Mouse (Mus musculus) layer of hippocampus, postnatal 14 days (tissue): ENCODE measurements at regions not wholly inside any gene's neighbourhood (a gene's known extent, or its start where the extent isn't known, plus 50 kb on each side); places are given as distances from the start of the nearest gene placed in this dataset.

ENCODE experiments used
- DNase-seq, 2 experiments: peaks; one replicate each; pipeline ENCODE4 v3.0.0; 2021 to 2022; ENCODE audit warnings: low spot score in 2 of 2, mixed read lengths in 1 of 2

DNA sequence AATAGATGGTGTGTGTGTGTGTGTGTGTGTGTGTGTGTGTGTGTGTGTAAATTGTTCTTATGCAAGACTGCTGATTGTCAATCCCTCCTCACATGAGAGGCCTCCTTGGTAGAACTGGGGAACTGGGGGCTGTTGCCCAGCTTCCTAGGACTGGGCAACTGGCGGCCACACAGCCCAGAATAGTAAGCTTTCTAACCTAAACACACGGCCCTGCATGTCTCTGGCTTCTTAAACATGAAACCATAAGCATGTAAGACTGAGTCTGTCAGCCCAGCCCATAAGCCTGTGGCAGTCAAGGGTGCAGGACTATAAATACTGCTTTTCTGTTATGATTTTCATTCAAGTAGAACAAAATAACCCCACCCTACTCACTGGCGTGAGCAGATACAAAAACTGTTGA, 60.7 kb downstream of the Ifng start:
- no peak for DNase-seq

DNA sequence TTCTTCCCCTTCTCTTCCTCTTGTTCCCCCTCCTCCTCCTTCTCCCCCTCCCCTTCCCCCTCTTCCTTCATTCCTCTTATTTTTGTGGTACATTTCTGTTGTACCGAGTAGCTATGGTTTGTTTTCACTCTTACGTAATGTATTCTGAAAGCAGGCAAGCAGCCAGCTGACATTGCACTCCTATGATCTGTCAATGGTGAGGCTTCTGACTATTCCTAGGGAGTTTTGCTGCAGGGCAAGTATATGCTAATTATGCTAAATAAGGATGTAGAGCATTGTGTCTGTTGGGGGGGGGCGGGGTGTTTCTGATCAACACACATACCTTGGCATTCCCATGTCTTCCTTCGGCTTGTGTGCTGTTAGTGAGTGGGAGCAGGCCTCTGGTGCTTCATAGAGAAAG, 64.0 kb downstream of the Ifng start:
- no peak for DNase-seq

DNA sequence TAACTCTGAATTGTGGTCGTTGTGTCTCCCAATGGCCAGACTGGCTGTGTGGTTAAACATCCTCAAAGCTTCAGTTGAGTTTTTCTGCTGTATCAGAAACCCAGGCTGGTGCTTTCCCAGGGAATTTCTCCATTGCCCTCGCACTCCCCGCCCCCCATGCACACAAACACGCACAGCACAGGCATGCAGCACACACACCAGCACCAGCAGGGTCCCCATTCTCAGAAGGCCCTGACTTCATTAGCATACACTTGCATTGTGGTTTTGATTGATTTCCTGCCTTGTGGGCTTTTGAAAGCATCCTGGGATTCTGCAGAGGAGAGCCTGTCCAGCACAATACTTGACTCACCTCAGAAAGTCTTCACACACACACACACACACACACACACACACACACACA, 65.3 kb downstream of the Ifng start:
- no peak for DNase-seq

DNA sequence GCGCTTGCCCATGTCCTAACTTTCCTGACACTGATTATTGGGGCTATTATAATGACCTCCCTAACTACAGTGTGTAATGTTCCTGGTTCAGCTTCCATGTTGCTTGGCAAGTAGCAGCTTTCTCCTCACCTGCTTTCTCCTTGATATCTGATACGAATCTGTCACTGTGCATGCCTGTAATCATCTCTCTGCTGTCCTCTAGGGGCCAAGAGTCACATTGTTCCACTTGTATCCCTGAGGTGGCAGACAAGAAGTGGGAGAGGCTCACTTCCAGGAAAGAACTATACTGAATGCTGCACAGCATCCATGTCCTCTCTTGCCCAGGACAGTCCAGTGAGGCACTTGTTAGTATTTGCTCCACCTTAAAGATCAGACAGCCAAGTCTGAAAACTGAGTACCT, 66.8 kb downstream of the Ifng start:
- peak in 1 of 2 experiments; percentile 24 for DNase-seq

DNA sequence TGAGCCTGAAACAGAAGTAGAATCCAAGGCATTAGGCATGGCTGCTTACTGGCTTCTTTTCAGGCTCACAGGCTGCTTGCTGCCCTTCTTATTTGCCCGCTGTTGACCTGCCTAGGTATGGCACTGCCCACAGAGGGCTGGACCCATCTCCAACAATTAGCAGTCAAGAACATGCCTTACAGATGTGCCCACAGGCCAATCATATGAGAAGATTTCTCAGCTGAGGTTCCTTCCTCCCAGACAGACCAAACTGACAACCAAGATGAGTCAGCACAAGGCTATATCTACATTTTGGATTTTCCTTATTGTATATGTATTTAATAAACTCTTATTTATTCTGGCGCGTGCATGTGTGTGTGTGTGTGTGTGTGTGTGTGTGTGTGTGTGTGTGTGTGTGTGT, 76.0 kb downstream of the Ifng start:
- no peak for DNase-seq

DNA sequence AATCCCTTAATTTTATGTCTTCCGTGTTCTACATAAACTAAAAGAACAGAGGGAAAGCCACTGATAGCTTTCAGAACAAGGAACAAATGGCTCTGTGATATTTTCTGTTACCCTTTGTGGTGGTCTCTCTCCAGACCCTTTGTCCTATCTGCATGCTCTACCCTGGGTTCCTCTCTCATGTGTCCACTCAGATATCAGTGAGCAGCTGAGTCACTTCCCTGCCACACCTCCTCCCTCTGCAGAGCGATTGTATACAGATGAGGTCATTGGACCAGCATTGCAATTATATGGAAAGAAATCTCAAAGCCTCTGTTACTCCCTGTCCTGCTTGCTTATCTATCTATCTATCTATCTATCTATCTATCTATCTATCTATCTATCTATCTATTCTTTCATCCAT, 77.1 kb downstream of the Ifng start:
- DNase-seq = no peak

DNA sequence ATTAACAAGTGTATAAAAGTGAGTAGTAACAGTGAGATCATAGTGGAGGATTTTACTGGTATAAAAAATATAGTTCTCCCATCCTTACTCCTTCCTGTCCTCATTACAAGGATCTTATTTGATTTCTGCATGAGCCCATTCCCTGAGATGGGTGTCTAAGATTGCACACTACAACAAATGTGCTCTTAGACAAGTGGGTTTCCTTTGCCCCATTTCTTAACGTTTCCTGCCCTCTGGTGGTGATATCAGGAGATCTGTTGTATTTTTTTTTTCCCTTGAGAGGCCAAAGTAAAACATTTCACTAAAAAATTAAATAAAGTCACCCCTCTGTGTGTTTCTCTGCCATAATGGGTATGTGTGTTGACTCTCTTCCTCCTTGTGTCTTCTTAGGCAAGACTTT, 105.1 kb downstream of the Ifng start:
- DNase-seq = peak in 1 of 2 experiments; percentile 52

DNA sequence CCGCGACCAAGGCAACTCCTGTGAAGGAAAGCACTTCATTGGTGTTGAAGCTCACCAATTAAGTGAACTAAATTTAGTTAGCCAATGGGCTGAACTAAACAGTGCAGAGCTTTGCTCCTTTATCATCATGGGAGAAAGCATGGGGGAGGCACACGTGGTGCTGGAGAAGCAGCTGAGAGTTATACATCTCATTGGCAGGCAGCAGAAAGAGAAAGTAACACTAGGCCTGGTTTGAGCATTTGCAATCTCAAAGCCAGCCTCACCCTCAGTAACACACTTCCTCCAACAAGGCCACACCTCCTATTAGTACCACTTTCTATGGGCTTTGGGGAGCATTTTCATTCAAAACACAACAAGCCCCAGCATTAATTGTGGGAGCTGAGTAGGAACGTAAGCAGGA, 109.4 kb downstream of the Ifng start:
- DNase-seq = no peak

DNA sequence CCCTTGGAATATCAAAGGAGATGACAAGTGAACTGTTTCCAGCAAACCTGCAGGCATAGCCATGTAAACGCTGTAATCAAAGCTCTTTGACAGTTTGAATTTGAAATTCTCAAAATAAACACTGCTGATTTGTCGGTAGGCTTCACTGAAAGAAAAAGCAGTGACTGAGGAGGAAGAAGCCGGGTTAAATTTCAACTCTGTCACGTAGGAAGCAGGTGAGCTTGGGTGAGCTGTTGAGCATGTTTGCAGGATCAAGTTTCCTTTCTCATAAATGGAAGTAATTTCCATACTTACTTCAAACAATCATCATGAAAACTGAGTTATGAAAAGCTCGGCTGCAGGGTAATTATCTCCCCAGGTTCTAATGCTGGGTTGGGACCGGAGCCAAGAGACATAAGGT, 118.0 kb downstream of the Ifng start:
- no peak for DNase-seq

DNA sequence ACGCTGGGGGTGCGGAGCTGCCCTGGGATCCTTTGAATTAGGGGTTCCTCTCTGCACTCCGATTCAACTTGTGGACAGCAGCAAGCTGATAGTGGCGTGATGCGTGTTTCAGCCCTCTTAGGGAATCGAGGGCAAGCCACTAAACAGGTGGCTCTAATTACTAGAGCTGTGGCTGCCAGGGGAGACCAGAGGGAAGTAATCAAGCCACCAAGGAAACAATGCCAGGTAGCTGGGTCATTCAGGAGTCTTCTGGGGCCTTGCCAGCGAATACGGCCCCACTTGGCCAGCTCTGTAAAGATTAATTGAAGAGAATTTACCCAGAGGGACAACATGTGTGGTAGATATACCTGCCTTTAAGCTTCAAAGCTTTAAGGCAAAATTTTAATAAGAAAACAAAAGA, 123.2 kb downstream of the Ifng start:
- DNase-seq = no peak

DNA sequence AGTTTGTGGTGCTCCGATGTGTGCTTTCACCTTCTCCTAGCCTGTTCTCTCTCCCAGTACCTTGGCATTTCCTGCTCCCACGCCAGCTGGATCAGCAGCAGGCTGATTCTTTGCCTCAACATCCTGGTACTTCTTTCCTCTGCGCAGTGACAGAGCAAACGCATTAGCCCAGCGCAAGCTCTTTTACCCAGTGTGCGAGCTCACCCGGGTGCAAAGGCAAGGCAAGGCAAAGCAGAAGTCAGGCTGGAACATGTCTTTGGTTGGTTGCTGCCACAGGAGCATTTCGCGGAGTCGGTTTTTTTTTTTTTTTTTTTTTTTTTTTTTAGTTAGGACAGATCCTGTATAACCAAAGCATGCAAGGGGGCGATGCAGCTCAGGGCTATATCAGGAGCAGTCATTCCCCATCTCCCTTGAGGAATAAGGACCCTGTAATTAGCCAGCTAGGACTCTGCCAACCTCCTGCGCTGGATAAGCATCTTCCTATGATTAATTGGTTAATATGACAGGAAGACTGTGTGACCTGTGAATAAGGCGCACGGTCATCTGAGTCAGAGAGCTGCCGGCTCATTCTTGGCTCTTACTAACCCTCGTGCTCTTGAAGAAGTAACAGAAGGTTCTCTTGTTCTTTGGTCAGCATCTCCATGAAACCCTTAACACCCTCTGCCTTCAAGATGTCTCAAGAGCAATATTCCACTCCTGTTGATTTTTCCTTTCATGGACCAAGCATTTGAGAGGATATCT, 123.9 kb downstream of the Ifng start:
- peak; percentile 23 to 29 for DNase-seq

DNA sequence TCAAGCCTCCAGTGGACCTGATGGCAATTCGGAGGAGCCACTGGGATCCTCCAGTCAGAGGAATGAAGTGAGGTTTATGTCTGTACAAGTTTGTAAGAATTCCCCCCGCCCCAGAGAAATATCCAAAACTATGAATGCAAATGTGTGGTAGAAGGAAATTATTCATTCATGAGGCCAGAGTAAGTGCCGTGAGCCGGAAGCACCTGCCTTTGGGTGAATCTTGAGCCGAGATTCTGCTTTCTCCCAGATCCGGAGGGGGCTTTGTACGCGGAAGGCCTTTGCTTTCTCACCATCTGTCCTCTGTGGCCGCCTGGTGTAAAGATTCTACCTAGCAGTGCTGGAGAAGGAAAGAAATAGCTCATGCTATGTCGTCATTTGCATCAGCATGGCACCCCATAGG, 127.8 kb downstream of the Ifng start:
- DNase-seq = no peak

DNA sequence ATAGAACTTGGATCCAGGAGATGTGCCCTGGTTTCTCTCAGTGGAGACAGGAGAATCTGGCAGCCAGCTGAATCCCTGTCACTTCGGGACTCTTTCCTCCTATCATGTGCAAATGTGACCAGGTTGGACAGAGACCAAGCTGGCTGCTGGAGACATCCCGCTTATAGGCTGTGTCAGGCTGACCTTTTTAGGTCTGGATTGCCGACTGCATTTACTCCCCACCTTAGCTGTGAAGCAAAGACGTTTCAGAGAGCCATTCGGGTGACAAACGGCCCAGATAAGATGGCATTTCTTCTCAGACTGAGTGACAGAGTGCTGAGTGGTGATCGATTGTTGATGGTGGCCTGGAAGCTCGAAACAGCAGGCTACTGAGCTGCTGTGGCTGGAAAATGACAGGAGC, 128.6 kb downstream of the Ifng start:
- DNase-seq = no peak

DNA sequence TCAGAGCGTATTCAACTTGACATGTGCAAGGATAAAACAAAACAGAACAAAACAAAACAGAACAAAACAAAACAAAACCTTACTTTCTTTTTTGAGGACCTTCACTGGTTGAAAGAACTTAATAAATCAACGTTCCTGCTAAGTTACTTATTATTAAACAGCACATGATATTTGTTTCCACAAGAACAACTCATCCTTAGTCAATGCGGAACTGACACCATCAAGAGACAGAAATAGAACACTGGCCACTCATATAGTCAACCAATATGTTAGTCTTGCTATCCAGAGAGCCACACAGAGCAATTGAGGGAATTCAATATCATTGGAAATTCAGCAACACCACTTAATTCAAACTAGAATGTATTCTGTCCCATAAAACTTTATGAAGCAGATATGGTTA, 132.4 kb downstream of the Ifng start:
- no peak for DNase-seq

DNA sequence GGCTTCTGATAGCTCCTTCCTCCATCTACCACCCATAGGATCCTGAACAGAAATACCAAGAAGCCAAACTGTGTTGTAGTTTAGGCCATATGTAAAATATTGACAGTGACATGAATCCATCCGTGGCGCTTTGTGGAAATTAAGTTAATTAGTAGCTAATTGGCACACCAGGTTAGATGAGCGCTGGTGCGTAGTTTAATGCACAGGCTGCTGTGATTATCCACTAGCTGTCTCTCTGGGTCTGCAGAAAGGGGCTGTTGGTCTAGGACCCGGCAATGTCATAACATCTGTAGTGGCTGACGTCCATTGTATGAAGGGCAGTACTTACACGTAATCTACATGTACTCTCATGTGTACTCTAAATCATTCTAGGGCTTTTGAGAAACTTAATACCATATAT, 134.7 kb downstream of the Ifng start:
- DNase-seq = no peak

DNA sequence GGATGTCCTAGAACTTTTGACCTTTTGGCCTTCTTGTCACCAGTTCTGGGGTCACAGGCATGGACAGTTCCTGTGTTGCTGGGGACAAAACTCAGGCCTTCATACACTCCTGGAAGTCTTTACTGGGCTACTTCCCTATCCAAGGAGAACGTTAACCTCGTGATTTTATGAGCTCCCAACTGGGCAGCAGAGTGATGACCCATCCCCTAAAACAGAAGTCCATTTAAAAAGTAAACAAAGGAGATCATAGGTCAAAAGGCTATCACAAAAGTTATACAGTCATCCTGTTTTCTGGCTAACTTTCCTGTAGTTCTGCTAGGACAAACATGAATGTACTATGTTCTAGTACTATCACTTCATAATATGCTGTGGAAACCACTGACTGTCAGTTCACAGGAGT, 140.5 kb downstream of the Ifng start:
- DNase-seq = no peak

DNA sequence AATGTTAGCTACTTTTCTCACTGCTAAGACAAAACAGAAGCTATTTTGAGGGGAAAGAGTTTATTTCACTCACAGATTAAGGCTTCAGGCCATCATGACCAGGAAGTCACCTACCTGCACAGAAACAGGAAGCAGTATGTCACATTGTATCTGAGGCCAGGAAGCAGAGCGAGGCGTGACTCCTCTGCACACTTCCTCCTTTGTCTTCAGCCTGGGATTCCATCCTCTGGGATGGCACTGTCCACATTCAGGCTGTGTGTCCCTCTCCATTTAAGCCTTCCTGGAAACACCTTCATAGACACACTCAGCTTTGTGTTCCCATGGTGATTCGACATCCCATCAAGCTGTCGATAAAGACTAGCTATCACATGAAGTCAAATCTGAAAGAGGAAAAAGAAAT, 145.0 kb downstream of the Ifng start:
- no peak for DNase-seq

DNA sequence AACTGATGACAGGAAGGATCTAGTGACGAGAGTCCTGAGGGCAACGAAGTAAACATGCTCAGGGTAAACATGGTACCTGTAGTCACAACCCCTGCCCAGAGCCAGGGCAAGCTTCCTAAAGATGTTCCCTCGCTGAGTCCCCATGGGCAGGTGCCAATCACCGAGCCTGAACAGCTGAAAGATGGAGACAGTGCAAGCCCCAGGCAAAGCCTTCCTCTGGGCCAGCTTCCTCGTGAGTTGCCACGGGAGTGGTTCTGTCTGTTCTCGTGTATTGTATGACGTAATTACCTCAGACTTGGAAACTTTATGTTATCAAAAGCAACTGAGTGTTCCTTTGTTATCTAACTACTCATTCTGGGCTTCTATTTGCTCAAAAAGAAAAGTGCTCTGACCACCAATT, 147.4 kb downstream of the Ifng start:
- no peak for DNase-seq

DNA sequence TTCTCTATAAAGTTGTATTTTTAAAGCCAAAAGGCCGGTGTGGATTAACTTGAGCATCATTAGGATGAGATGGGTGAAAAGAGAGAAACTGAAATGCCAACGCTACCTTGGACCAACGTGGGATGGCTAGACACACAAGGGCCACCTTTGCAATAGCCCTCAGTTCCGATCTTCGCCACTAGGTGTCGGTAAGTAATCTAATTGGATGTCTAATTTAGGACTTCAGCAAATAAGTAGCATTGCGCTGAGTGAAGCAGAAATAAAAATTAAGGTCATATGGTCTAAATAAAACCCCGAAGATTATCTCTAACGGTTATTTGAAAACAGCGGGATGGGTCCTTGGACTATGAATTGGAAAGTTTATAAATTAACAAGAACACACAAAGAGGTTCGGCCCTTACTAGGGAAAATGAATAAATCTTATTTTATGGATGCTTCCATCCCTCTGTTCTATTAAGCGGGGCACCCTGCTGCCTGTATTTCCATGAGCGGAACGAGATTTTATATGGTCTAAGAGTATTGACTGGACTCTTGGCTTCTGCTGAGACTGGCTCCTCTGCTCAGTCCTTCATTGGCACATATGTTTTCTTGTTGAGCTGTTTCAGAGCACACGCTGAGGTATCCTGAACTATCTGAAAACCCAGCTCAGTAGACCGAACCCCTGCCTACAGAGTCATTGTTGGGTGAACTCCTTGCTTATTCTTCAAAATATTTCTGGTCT, 152.0 kb downstream of the Ifng start:
- DNase-seq = peak; percentile 79 to 91

DNA sequence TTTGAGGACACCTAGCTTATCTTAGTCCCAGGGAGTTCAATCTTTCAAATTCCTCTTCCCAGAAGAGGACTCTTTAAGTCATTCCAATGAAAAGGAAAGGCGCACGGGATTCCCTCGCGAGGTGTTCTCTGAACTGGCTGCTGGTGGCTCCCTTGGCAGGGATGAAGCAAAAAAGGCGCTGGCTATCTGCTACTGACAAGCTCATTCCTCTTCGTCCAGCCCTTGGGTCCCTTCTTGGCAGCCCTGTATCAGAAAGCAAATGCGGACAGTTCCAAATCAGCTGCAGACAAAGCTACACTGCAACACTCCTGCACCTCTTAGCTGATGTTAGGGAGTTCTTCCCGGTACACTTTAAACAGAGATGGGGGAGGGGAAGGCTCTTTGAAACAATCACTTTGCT, 155.4 kb downstream of the Ifng start:
- DNase-seq = no peak

DNA sequence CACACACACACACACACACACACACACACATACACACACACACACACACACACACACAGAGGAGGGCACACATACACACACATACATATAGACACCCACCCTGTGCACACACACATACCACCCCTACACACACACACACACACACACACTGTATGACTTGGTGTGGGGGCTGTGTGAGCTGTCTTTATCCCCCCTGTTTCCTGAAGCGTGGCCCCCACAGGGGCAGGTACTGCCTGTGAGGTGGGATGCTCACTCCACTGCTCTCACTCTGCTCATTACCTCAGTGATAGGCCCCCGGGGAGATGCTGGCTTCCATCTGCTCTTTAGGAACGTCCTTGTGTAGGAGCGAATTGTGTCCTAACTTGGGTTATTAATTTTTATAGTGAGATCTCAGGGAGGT, 157.7 kb downstream of the Ifng start:
- DNase-seq = no peak

DNA sequence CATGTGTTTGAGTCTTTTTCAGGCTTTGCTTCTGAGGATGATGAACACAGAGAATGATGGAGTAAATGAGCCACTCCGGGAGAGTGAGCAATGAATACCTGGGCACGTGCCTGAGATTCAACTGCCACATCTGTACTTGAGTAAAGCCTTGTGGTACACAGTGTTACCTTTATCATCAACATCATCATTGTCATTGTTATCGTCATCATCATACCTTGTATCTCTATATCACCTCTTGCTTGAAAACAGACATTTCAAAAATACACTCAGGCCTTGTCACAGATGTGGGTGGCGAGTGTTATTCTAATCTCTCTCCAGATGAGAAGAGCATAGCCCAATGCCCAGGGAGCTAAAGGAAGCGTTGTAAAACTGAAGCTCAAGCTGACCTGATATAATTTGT, 158.4 kb downstream of the Ifng start:
- no peak for DNase-seq

DNA sequence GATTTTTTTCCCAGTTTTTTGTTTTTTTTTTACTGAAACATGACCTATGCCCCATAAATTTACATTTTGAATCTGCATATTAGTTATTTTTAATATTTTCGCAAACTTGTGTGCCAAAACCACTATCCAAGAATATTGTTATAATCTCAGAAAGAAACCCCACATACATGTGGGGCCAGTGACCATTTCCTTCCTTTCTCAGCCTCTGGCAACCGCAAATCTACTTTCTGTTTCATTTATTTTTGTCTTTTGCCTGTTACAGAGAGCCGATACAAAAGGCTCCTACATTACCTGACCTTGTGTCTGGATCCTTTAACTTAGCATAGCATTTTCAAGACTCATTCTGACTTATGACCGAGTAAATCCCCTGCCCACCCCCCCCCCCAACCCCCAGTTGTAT, 158.8 kb downstream of the Ifng start:
- DNase-seq = no peak
